Mouse (Mus musculus) G1E (cell line): Measurements from ENCODE around the gene Clec4a1. TPM values are rescaled to one million over a fixed set of nuclear protein-coding genes. Genes with fewer than 3 reads are reported as not detected.

Source experiments
- ATAC-seq: 2 replicates; pipeline ENCODE4 v1.8.0; 2016; ENCODE audit warnings: mild to moderate bottlenecking; ENCODE audit not compliant: insufficient number of reproducible peaks, poor library complexity, low FRiP score, severe bottlenecking; ENCODE audit errors: extremely low read depth
- DNase-seq: peaks from one replicate; pipeline ENCODE4 v3.0.0; 2012; ENCODE audit warnings: low spot score
- H3K27me3 ChIP-seq: 2 replicates; pipeline ENCODE4 v1.6.1; 2012; ENCODE audit warnings: mild to moderate bottlenecking, low read length, inconsistent platforms; ENCODE audit not compliant: insufficient read depth
- H3K36me3 ChIP-seq: replicated peaks from 2 replicates; pipeline ENCODE3; 2012; ENCODE audit warnings: mild to moderate bottlenecking, inconsistent platforms
- H3K4me1 ChIP-seq: 2 replicates; pipeline ENCODE4 v1.6.1; 2012; ENCODE audit warnings: low read depth, low read length, inconsistent platforms, mixed read lengths; ENCODE audit not compliant: insufficient read depth
- H3K4me3 ChIP-seq: 2 replicates; pipeline ENCODE4 v1.5.1; 2012; ENCODE audit warnings: low read depth, mild to moderate bottlenecking, inconsistent platforms, low read length, moderate library complexity, mixed read lengths
- H3K9me3 ChIP-seq: replicated peaks from 2 replicates; pipeline ENCODE4 v1.6.1; 2012; ENCODE audit warnings: inconsistent platforms
- CTCF ChIP-seq: IDR thresholded peaks from 2 replicates; pipeline ENCODE4 v1.5.1; 2012; ENCODE audit warnings: low read depth, low read length, inconsistent platforms, mixed read lengths
- GATA1 ChIP-seq: IDR thresholded peaks from 2 replicates; pipeline ENCODE4 v1.6.1; 2012; ENCODE audit warnings: borderline replicate concordance, low read length, inconsistent platforms, mixed read lengths
- GATA2 ChIP-seq: IDR thresholded peaks from 2 replicates; pipeline ENCODE4 v1.6.1; 2012; ENCODE audit warnings: low read depth, low read length, inconsistent platforms, borderline replicate concordance
- POLR2AphosphoS5 ChIP-seq: IDR thresholded peaks from 2 replicates; pipeline ENCODE4 v1.6.1; 2012; ENCODE audit warnings: low read depth, low read length, inconsistent platforms; ENCODE audit not compliant: insufficient replicate concordance
- TAL1 ChIP-seq: conservative IDR thresholded peaks from 2 replicates; pipeline ENCODE4 v1.6.1; 2012; ENCODE audit warnings: low read depth, low read length, inconsistent platforms, mixed read lengths
- polyA plus RNA-seq: library from polyadenylated mRNA; stranded (reverse); fragments of >175 nt; gene quantifications from 2 replicates; pipeline ENCODE4 v1.2.3, GENCODE M21; 2012
- total RNA-seq, 2 experiments: library from RNA; stranded (forward) in 1 of 2; stranded (reverse) in 1 of 2; fragments of 200-1000 nt in 1 of 2; fragments of >200 nt in 1 of 2; fragmentation: Nextera tagmentation in 1 of 2; gene quantifications; 2 replicates each; pipeline ENCODE4 v1.2.3; 2014 to 2017

Clec4a1 gene
- total and polyA plus RNA-seq, 3 experiments: 0.05 to 2.0 TPM; not detected in 1

- peaks cover 22% of the 10 kb centered on the region for H3K4me1 ChIP-seq
- no peak for ATAC-seq
Measured at GRCm38 (mm10) chr6:122881287-122881686, 40.4 kb upstream of the Clec4a1 start.

GRCm38 (mm10) chr6:122883603-122884002 is 38.0 kb upstream of the Clec4a1 start:
- Histone ChIP-seq H3K27me3 (no peaks in the 10 kb centered on the region), H3K4me3 (no peak overlapping the region), H3K9me3 (no peaks in the 10 kb centered on the region), H3K4me1 (peaks cover 8% of the 10 kb centered on the region), H3K36me3 (peaks cover 99% of the 10 kb centered on the region)
- ATAC-seq (no peak), DNase-seq (no peak)
- TF ChIP-seq POLR2AphosphoS5 (no peak), GATA2 (no peak), GATA1 (no peak), TAL1 (no peak), CTCF (no peak)

More at GRCm38 (mm10) chr6:122881287-122881686, 40.4 kb upstream of the Clec4a1 start:
- H3K9me3 ChIP-seq: no peaks in the 10 kb centered on the region
- no peak for TF ChIP-seq GATA2
- no peak for TF ChIP-seq POLR2AphosphoS5
- TF ChIP-seq CTCF: no peak
- DNase-seq: no peak
- H3K27me3 ChIP-seq: no peaks in the 10 kb centered on the region
- H3K36me3 ChIP-seq: peaks cover 99% of the 10 kb centered on the region
- H3K4me3 ChIP-seq: no peak overlapping the region

GRCm38 (mm10) chr6:122889599-122889998 is 32.0 kb upstream of the Clec4a1 start:
- H3K27me3 ChIP-seq: no peaks in the 10 kb centered on the region
- no peak overlapping the region for H3K4me3 ChIP-seq
- no peaks in the 10 kb centered on the region for H3K4me1 ChIP-seq
- H3K9me3 ChIP-seq: no peaks in the 10 kb centered on the region
- TF ChIP-seq POLR2AphosphoS5: no peak
- no peak for TF ChIP-seq GATA1
- no peak for TF ChIP-seq TAL1
- TF ChIP-seq GATA2: no peak
- TF ChIP-seq CTCF: no peak
- no peak for DNase-seq
- ATAC-seq: no peak
- peaks cover 80% of the 10 kb centered on the region for H3K36me3 ChIP-seq

GRCm38 (mm10) chr6:122892442-122893049 is 29.1 kb upstream of the Clec4a1 start:
- Histone ChIP-seq H3K4me1 (no peaks in the 10 kb centered on the region), H3K4me3 (no peak overlapping the region), H3K27me3 (no peaks in the 10 kb centered on the region), H3K9me3 (no peaks in the 10 kb centered on the region), H3K36me3 (peaks cover 57% of the 10 kb centered on the region)
- no peak for ATAC-seq
- TF ChIP-seq TAL1: no peak
- TF ChIP-seq CTCF: peak; percentile 65
- TF ChIP-seq GATA1: no peak
- peak; percentile 39 for DNase-seq

GRCm38 (mm10) chr6:122919922-122920321 is 1.7 kb upstream of the Clec4a1 start:
- no peak for ATAC-seq
- DNase-seq: no peak
- H3K9me3 ChIP-seq: no peaks in the 10 kb centered on the region
- H3K4me1 ChIP-seq: no peaks in the 10 kb centered on the region
- no peak for TF ChIP-seq CTCF
- TF ChIP-seq POLR2AphosphoS5: no peak
- no peak for TF ChIP-seq GATA2
- no peak for TF ChIP-seq GATA1
- TF ChIP-seq TAL1: no peak
- H3K36me3 ChIP-seq: no peaks in the 10 kb centered on the region
- H3K4me3 ChIP-seq: no peak overlapping the region
- H3K27me3 ChIP-seq: no peaks in the 10 kb centered on the region

- DNase-seq: no peak
- Histone ChIP-seq H3K9me3 (no peaks in the 10 kb centered on the region), H3K4me1 (no peaks in the 10 kb centered on the region), H3K36me3 (no peaks in the 10 kb centered on the region), H3K4me3 (no peak overlapping the region), H3K27me3 (peaks cover 3% of the 10 kb centered on the region; the same call in 1 of the 2 replicates)
- no peak for TF ChIP-seq GATA2
- no peak for TF ChIP-seq TAL1
- TF ChIP-seq POLR2AphosphoS5: no peak
- TF ChIP-seq CTCF: no peak
- no peak for TF ChIP-seq GATA1
- no peak for ATAC-seq
Measured at GRCm38 (mm10) chr6:122934845-122935244, 13.2 kb downstream of the Clec4a1 start.

- DNase-seq (no peak), ATAC-seq (no peak)
- Histone ChIP-seq H3K27me3 (peaks cover 3% of the 10 kb centered on the region; the same call in 1 of the 2 replicates), H3K4me1 (no peaks in the 10 kb centered on the region), H3K9me3 (no peaks in the 10 kb centered on the region), H3K36me3 (no peaks in the 10 kb centered on the region), H3K4me3 (no peak overlapping the region)
- TF ChIP-seq TAL1 (no peak), CTCF (no peak), GATA1 (no peak), GATA2 (no peak), POLR2AphosphoS5 (no peak)
Measured at GRCm38 (mm10) chr6:122939618-122940017, 18.0 kb downstream of the Clec4a1 start.
